Mouse (Mus musculus): Measurements from ENCODE around the gene Calr4. TPM values are rescaled to one million over a fixed set of nuclear protein-coding genes. Genes with fewer than 3 reads are reported as not detected.
A peak's percentile ranks its signal among the peaks of the same experiment; 100 is the strongest.

Gene Calr4
- polyA plus RNA-seq, 1 experiment from 2014 or later = 0.46 TPM

GRCm38 (mm10) chr4:109257639-109258038, 23.4 kb downstream of the Calr4 start:
- Histone ChIP-seq H3K27me3 (no peaks in the 10 kb centered on the region), H3K36me3 (no peaks in the 10 kb centered on the region), H3K9ac (replicated peaks) (no peak overlapping the region), H3K4me2 (replicated peaks) (no peak overlapping the region), H3K9me3 (no peaks in the 10 kb centered on the region), H3K27ac (replicated peaks) (no peak overlapping the region), H3K4me3 (no peak overlapping the region), H3K4me1 (no peaks in the 10 kb centered on the region)
- ATAC-seq (ENCODE audit: low FRiP score, low read depth) = no peak

GRCm38 (mm10) chr4:109262068-109262467, 27.8 kb downstream of the Calr4 start:
- Histone ChIP-seq H3K36me3 (no peaks in the 10 kb centered on the region), H3K9me3 (no peaks in the 10 kb centered on the region), H3K4me3 (no peak overlapping the region), H3K9ac (replicated peaks) (no peak overlapping the region), H3K4me2 (replicated peaks) (no peak overlapping the region), H3K4me1 (no peaks in the 10 kb centered on the region), H3K27ac (replicated peaks) (no peak overlapping the region), H3K27me3 (no peaks in the 10 kb centered on the region)
- 78% methylated on average over 6 of the region's 6 CpGs for WGBS
- no peak for ATAC-seq (ENCODE audit: low FRiP score, low read depth)

GRCm38 (mm10) chr4:109266056-109266455, 31.8 kb downstream of the Calr4 start:
- no peaks in the 10 kb centered on the region for H3K9me3 ChIP-seq
- no peaks in the 10 kb centered on the region for H3K4me1 ChIP-seq
- H3K27me3 ChIP-seq = no peaks in the 10 kb centered on the region
- no peaks in the 10 kb centered on the region for H3K36me3 ChIP-seq
- no peak overlapping the region for H3K4me3 ChIP-seq
- H3K27ac ChIP-seq (replicated peaks) = no peak overlapping the region
- H3K4me2 ChIP-seq (replicated peaks) = no peak overlapping the region
- no peak overlapping the region for H3K9ac ChIP-seq (replicated peaks)
- no peak for ATAC-seq (ENCODE audit: low FRiP score, low read depth)
- 90% methylated on average over 3 of the region's 3 CpGs for whole genome bisulfite sequencing

- ATAC-seq (ENCODE audit: low FRiP score, low read depth) = no peak
- WGBS = 75% methylated on average over 2 of the region's 2 CpGs
- H3K9me3 ChIP-seq = no peaks in the 10 kb centered on the region
- H3K27me3 ChIP-seq = no peaks in the 10 kb centered on the region
- no peak overlapping the region for H3K9ac ChIP-seq (replicated peaks)
- H3K36me3 ChIP-seq = no peaks in the 10 kb centered on the region
- no peak overlapping the region for H3K4me3 ChIP-seq
- H3K4me2 ChIP-seq (replicated peaks) = no peak overlapping the region
- no peaks in the 10 kb centered on the region for H3K4me1 ChIP-seq
- no peak overlapping the region for H3K27ac ChIP-seq (replicated peaks)
Observed at GRCm38 (mm10) chr4:109266744-109267143, 32.5 kb downstream of the Calr4 start.

GRCm38 (mm10) chr4:109267452-109267851, 33.2 kb downstream of the Calr4 start:
- Histone ChIP-seq H3K36me3 (no peaks in the 10 kb centered on the region), H3K4me1 (no peaks in the 10 kb centered on the region), H3K27ac (replicated peaks) (no peak overlapping the region), H3K4me2 (replicated peaks) (no peak overlapping the region), H3K4me3 (no peak overlapping the region), H3K9me3 (no peaks in the 10 kb centered on the region), H3K27me3 (no peaks in the 10 kb centered on the region), H3K9ac (replicated peaks) (no peak overlapping the region)
- 86% methylated on average over 3 of the region's 3 CpGs for WGBS
- ATAC-seq (ENCODE audit: low FRiP score, low read depth) = no peak

- Histone ChIP-seq H3K4me3 (no peak overlapping the region), H3K9ac (replicated peaks) (no peak overlapping the region), H3K27ac (replicated peaks) (no peak overlapping the region), H3K36me3 (no peaks in the 10 kb centered on the region), H3K4me2 (replicated peaks) (no peak overlapping the region), H3K4me1 (no peaks in the 10 kb centered on the region), H3K27me3 (no peaks in the 10 kb centered on the region), H3K9me3 (no peaks in the 10 kb centered on the region)
- no peak for ATAC-seq (ENCODE audit: low FRiP score, low read depth)
- 88% methylated on average over 3 of the region's 3 CpGs for WGBS
Observed at GRCm38 (mm10) chr4:109268903-109269302, 34.6 kb downstream of the Calr4 start.

- Histone ChIP-seq H3K9ac (replicated peaks) (no peak overlapping the region), H3K27me3 (no peaks in the 10 kb centered on the region), H3K4me1 (no peaks in the 10 kb centered on the region), H3K4me3 (no peak overlapping the region), H3K36me3 (no peaks in the 10 kb centered on the region), H3K4me2 (replicated peaks) (no peak overlapping the region), H3K9me3 (no peaks in the 10 kb centered on the region), H3K27ac (replicated peaks) (no peak overlapping the region)
- WGBS = 98% methylated on average over 4 of the region's 4 CpGs
- ATAC-seq (ENCODE audit: low FRiP score, low read depth) = no peak
Observed at GRCm38 (mm10) chr4:109271803-109272202, 37.5 kb downstream of the Calr4 start.

GRCm38 (mm10) chr4:109273586-109274240, 39.4 kb downstream of the Calr4 start:
- no peaks in the 10 kb centered on the region for H3K36me3 ChIP-seq
- H3K9me3 ChIP-seq = no peaks in the 10 kb centered on the region
- no peak for ATAC-seq (ENCODE audit: low FRiP score, low read depth)
- no peak overlapping the region for H3K4me2 ChIP-seq (replicated peaks)
- H3K27me3 ChIP-seq = no peaks in the 10 kb centered on the region
- WGBS = 91% methylated on average over 2 of the region's 2 CpGs
- no peak overlapping the region for H3K9ac ChIP-seq (replicated peaks)
- no peak overlapping the region for H3K4me3 ChIP-seq
- no peak overlapping the region for H3K27ac ChIP-seq (replicated peaks)
- H3K4me1 ChIP-seq = no peaks in the 10 kb centered on the region

GRCm38 (mm10) chr4:109279689-109280458, 45.6 kb downstream of the Calr4 start, which contains the start of gene Eps15:
Gene Eps15, plus strand, starts transcription at chr4:109280268.
- Histone ChIP-seq H3K27me3 (no peaks in the 10 kb centered on the region), H3K36me3 (no peaks in the 10 kb centered on the region), H3K9me3 (no peaks in the 10 kb centered on the region), H3K4me1 (peaks cover 7% of the 10 kb centered on the region; the same call in 1 of the 2 replicates), H3K27ac (replicated peaks) (no peak within 1 kb of the TSS), H3K4me3 (peak within 1 kb of the TSS; percentile 89), H3K4me2 (replicated peaks) (peak within 1 kb of the TSS; percentile 74), H3K9ac (replicated peaks) (peak within 1 kb of the TSS; percentile 66)
- WGBS = 4% methylated on average over 33 of the region's 44 CpGs
- ATAC-seq (ENCODE audit: low FRiP score, low read depth) = peak; percentile 97

- Histone ChIP-seq H3K4me1 (peaks cover 7% of the 10 kb centered on the region; the same call in 1 of the 2 replicates), H3K9ac (replicated peaks) (peak overlapping the region; percentile 66), H3K27me3 (no peaks in the 10 kb centered on the region), H3K9me3 (no peaks in the 10 kb centered on the region), H3K4me3 (peak overlapping the region; percentile 89), H3K36me3 (no peaks in the 10 kb centered on the region), H3K4me2 (replicated peaks) (peak overlapping the region; percentile 74), H3K27ac (replicated peaks) (no peak overlapping the region)
- 1% methylated on average over 50 of the region's 85 CpGs for WGBS
- ATAC-seq (ENCODE audit: low FRiP score, low read depth) = peak; percentile 89
Observed at GRCm38 (mm10) chr4:109280459-109281160, 46.3 kb downstream of the Calr4 start.

- H3K4me2 ChIP-seq (replicated peaks) = peak overlapping the region; percentile 74
- 7% methylated on average over 4 of the region's 4 CpGs for WGBS
- H3K9ac ChIP-seq (replicated peaks) = peak overlapping the region; percentile 66
- H3K9me3 ChIP-seq = no peaks in the 10 kb centered on the region
- H3K27ac ChIP-seq (replicated peaks) = no peak overlapping the region
- no peaks in the 10 kb centered on the region for H3K27me3 ChIP-seq
- peaks cover 7% of the 10 kb centered on the region; the same call in 1 of the 2 replicates for H3K4me1 ChIP-seq
- peak overlapping the region; percentile 89 for H3K4me3 ChIP-seq
- no peak for ATAC-seq (ENCODE audit: low FRiP score, low read depth)
- H3K36me3 ChIP-seq = no peaks in the 10 kb centered on the region
Observed at GRCm38 (mm10) chr4:109281161-109281560, 46.9 kb downstream of the Calr4 start.

- Histone ChIP-seq H3K9me3 (no peaks in the 10 kb centered on the region), H3K27ac (replicated peaks) (no peak overlapping the region), H3K4me3 (no peak overlapping the region), H3K9ac (replicated peaks) (no peak overlapping the region), H3K27me3 (no peaks in the 10 kb centered on the region), H3K36me3 (no peaks in the 10 kb centered on the region), H3K4me2 (replicated peaks) (no peak overlapping the region), H3K4me1 (peaks cover 7% of the 10 kb centered on the region; the same call in 1 of the 2 replicates)
- no peak for ATAC-seq (ENCODE audit: low FRiP score, low read depth)
- 85% methylated on average over 1 of the region's 1 CpGs for WGBS
Observed at GRCm38 (mm10) chr4:109281946-109282345, 47.7 kb downstream of the Calr4 start.

Measured in midbrain, embryonic 12.5 days (tissue).